Mouse (Mus musculus): ENCODE results near the gene Dpep3. TPM values are rescaled to one million over a fixed set of nuclear protein-coding genes. Genes with fewer than 3 reads are reported as not detected.

Gene Dpep3
- polyA plus RNA-seq, 1 experiment from 2014 or later = not detected

- DNase-seq (ENCODE audit: low spot score) (no peak), ATAC-seq (ENCODE audit: low FRiP score, low TSS enrichment) (peak; percentile 25; the same call in 1 of the 2 replicates)
- H3K27ac ChIP-seq (replicated peaks) = no peak overlapping the region
- no peak overlapping the region for H3K4me2 ChIP-seq (replicated peaks; ENCODE audit: low read depth)
- TF ChIP-seq EP300 (optimal IDR thresholded peaks at IDR 0.05) (no peak), CTCF (IDR thresholded peaks at IDR 0.05; ENCODE audit: low read depth) (no peak)
- H3K9ac ChIP-seq (ENCODE audit: low read length) = no peak overlapping the region
- 30% methylated on average over 7 of the region's 7 CpGs for WGBS
- H3K36me3 ChIP-seq (ENCODE audit: control insufficient read depth, insufficient read depth, low read length) = peaks cover 20% of the 10 kb centered on the region
- no peaks in the 10 kb centered on the region for H3K4me1 ChIP-seq (replicated peaks; ENCODE audit: control insufficient read depth, insufficient read depth)
- H3K9me3 ChIP-seq (ENCODE audit: control insufficient read depth, low read length) = no peaks in the 10 kb centered on the region
- no peaks in the 10 kb centered on the region for H3K27me3 ChIP-seq (ENCODE audit: control insufficient read depth, insufficient read depth, low read length)
- no peak overlapping the region for H3K4me3 ChIP-seq (ENCODE audit: low read depth, low read length)
These were observed 28.1 kb downstream of the Dpep3 start for GRCm38 (mm10) chr8:105951057-105951659.

GRCm38 (mm10) chr8:105949350-105949749 is 29.9 kb downstream of the Dpep3 start:
- WGBS = 52% methylated on average over 10 of the region's 10 CpGs
- no peaks in the 10 kb centered on the region for H3K27me3 ChIP-seq (ENCODE audit: control insufficient read depth, insufficient read depth, low read length)
- no peak overlapping the region for H3K27ac ChIP-seq (replicated peaks)
- no peaks in the 10 kb centered on the region for H3K4me1 ChIP-seq (replicated peaks; ENCODE audit: control insufficient read depth, insufficient read depth)
- no peak for TF ChIP-seq EP300 (optimal IDR thresholded peaks at IDR 0.05)
- H3K9ac ChIP-seq (ENCODE audit: low read length) = no peak overlapping the region
- H3K36me3 ChIP-seq (ENCODE audit: control insufficient read depth, insufficient read depth, low read length) = peaks cover 31% of the 10 kb centered on the region
- H3K4me3 ChIP-seq (ENCODE audit: low read depth, low read length) = no peak overlapping the region
- no peaks in the 10 kb centered on the region for H3K9me3 ChIP-seq (ENCODE audit: control insufficient read depth, low read length)
- H3K4me2 ChIP-seq (replicated peaks; ENCODE audit: low read depth) = no peak overlapping the region
- ATAC-seq (ENCODE audit: low FRiP score, low TSS enrichment) (peak; percentile 51), DNase-seq (ENCODE audit: low spot score) (peak; percentile 72)

GRCm38 (mm10) chr8:105943321-105943739 is 35.9 kb downstream of the Dpep3 start, which contains the start of gene Lcat:
TSS of gene Lcat (minus strand) at chr8:105943382.
- no peak within 1 kb of the TSS for H3K4me2 ChIP-seq (replicated peaks; ENCODE audit: low read depth)
- no peaks in the 10 kb centered on the region for H3K9me3 ChIP-seq (ENCODE audit: control insufficient read depth, low read length)
- H3K4me3 ChIP-seq (ENCODE audit: low read depth, low read length) = no peak within 1 kb of the TSS
- H3K9ac ChIP-seq (ENCODE audit: low read length) = no peak within 1 kb of the TSS
- peaks cover 27% of the 10 kb centered on the region for H3K36me3 ChIP-seq (ENCODE audit: control insufficient read depth, insufficient read depth, low read length)
- WGBS = 76% methylated on average over 8 of the region's 8 CpGs
- ATAC-seq (ENCODE audit: low FRiP score, low TSS enrichment) = peak; percentile 30; the same call in 1 of the 2 replicates
- no peak for TF ChIP-seq CTCF (IDR thresholded peaks at IDR 0.05; ENCODE audit: low read depth)
- no peak for TF ChIP-seq EP300 (optimal IDR thresholded peaks at IDR 0.05)
- no peak for DNase-seq (ENCODE audit: low spot score)
- H3K27me3 ChIP-seq (ENCODE audit: control insufficient read depth, insufficient read depth, low read length) = no peaks in the 10 kb centered on the region
- H3K27ac ChIP-seq (replicated peaks) = no peak within 1 kb of the TSS
- H3K4me1 ChIP-seq (replicated peaks; ENCODE audit: control insufficient read depth, insufficient read depth) = no peaks in the 10 kb centered on the region

DNA sequence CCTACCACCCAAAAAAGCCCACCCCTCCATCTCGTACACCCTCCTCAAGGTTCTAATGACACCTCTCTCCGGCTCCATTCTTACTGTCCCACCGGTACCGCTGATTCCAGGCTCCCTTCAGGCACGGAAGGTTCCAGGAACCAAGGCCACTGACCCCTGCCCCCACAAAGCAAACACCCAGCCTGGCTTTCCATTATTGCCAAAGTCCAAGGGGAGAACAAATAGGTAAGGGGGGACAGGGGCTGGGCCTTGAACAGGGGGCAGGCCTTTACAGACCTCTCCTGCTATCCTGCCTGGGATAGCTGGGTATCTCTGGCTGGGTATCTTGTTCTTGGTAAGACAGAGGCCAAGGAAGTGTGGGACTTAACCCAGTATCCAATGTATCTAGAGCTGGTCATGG is 36.7 kb downstream of the Dpep3 start:
- Histone ChIP-seq H3K27me3 (ENCODE audit: control insufficient read depth, insufficient read depth, low read length) (no peaks in the 10 kb centered on the region), H3K9ac (ENCODE audit: low read length) (no peak overlapping the region), H3K9me3 (ENCODE audit: control insufficient read depth, low read length) (no peaks in the 10 kb centered on the region), H3K4me3 (ENCODE audit: low read depth, low read length) (no peak overlapping the region), H3K4me2 (replicated peaks; ENCODE audit: low read depth) (no peak overlapping the region), H3K4me1 (replicated peaks; ENCODE audit: control insufficient read depth, insufficient read depth) (no peaks in the 10 kb centered on the region), H3K27ac (replicated peaks) (no peak overlapping the region), H3K36me3 (ENCODE audit: control insufficient read depth, insufficient read depth, low read length) (peaks cover 27% of the 10 kb centered on the region)
- TF ChIP-seq CTCF (IDR thresholded peaks at IDR 0.05; ENCODE audit: low read depth) = no peak
- TF ChIP-seq EP300 (optimal IDR thresholded peaks at IDR 0.05) = no peak
- ATAC-seq (ENCODE audit: low FRiP score, low TSS enrichment) (no peak), DNase-seq (ENCODE audit: low spot score) (no peak)
- WGBS = 82% methylated on average over 5 of the region's 5 CpGs

DNA sequence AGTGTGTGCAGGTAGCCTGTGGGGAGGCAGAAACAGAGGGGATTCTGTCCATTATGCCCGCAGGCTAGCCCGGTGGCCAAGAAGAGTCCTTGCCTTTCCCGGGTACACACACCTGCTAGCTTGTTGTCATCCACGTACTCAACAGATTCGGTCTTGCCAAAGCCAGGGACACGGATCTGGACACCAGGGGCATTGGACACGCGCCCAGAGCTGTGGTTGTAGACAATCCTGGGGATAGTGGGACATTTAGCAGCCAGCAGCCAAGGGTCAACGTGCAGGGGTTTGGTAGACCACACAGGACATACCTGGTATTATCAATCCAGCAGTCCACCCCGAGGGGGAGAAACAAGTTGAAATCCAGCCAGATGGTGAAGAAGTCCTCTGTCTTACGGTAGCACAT is 37.2 kb downstream of the Dpep3 start:
- Histone ChIP-seq H3K9me3 (ENCODE audit: control insufficient read depth, low read length) (no peaks in the 10 kb centered on the region), H3K27me3 (ENCODE audit: control insufficient read depth, insufficient read depth, low read length) (no peaks in the 10 kb centered on the region), H3K4me1 (replicated peaks; ENCODE audit: control insufficient read depth, insufficient read depth) (no peaks in the 10 kb centered on the region), H3K4me3 (ENCODE audit: low read depth, low read length) (no peak overlapping the region), H3K36me3 (ENCODE audit: control insufficient read depth, insufficient read depth, low read length) (peaks cover 26% of the 10 kb centered on the region), H3K27ac (replicated peaks) (no peak overlapping the region), H3K4me2 (replicated peaks; ENCODE audit: low read depth) (no peak overlapping the region), H3K9ac (ENCODE audit: low read length) (no peak overlapping the region)
- 95% methylated on average over 11 of the region's 11 CpGs for WGBS
- ATAC-seq (ENCODE audit: low FRiP score, low TSS enrichment) (no peak), DNase-seq (ENCODE audit: low spot score) (no peak)
- no peak for TF ChIP-seq EP300 (optimal IDR thresholded peaks at IDR 0.05)
- TF ChIP-seq CTCF (IDR thresholded peaks at IDR 0.05; ENCODE audit: low read depth) = no peak

DNA sequence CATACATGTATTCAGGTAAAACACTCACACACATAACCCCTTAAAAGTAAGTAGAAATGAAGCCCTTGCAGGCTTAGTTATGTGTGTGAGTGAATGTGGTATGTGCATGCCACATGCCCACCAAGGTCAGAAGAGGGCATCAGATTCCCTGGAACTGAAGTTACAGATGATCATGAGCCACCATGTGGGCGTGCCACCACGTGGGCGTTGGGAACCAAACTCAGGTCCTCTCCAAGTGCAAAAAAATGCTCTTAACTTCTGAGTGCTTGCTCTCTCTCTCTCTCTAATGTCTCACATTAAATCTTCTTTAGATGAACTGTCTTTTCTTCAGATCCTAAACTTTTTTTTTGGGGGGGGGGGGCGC is 40.9 kb downstream of the Dpep3 start, which contains the start of gene Psmb10:
TSS of gene Psmb10 (minus strand) at position 139 of the 364 bp plus-strand sequence.
- DNase-seq (ENCODE audit: low spot score) (peak; percentile 48), ATAC-seq (ENCODE audit: low FRiP score, low TSS enrichment) (no peak)
- Histone ChIP-seq H3K9ac (ENCODE audit: low read length) (peak within 1 kb of the TSS; percentile 74), H3K27ac (replicated peaks) (peak within 1 kb of the TSS; percentile 85), H3K4me1 (replicated peaks; ENCODE audit: control insufficient read depth, insufficient read depth) (peaks cover 3% of the 10 kb centered on the region; the same call in 1 of the 2 replicates), H3K4me2 (replicated peaks; ENCODE audit: low read depth) (peak within 1 kb of the TSS; percentile 96), H3K4me3 (ENCODE audit: low read depth, low read length) (peak within 1 kb of the TSS; percentile 79), H3K9me3 (ENCODE audit: control insufficient read depth, low read length) (no peaks in the 10 kb centered on the region), H3K36me3 (ENCODE audit: control insufficient read depth, insufficient read depth, low read length) (no peaks in the 10 kb centered on the region; the same call in 1 of the 2 replicates), H3K27me3 (ENCODE audit: control insufficient read depth, insufficient read depth, low read length) (no peaks in the 10 kb centered on the region)
- 8% methylated on average over 4 of the region's 4 CpGs for WGBS
- TF ChIP-seq CTCF (IDR thresholded peaks at IDR 0.05; ENCODE audit: low read depth) (peak; percentile 34; the same call in 1 of the 2 replicates), EP300 (optimal IDR thresholded peaks at IDR 0.05) (no peak)
